Mouse (Mus musculus) central nervous system, embryonic 11.5 days (tissue): ENCODE measurements around the gene Gimap7. TPM values are rescaled to one million over a fixed set of nuclear protein-coding genes. Genes with fewer than 3 reads are reported as not detected.

Source experiments
- polyA plus RNA-seq: library from polyadenylated mRNA; depleted of rRNA; stranded (reverse); fragments of >200 nt; gene quantifications from 2 replicates; pipeline ENCODE4 v1.2.3, GENCODE M21; 2012; rRNA removed

Gimap7 gene
- not detected in 2 replicates for polyA plus RNA-seq

GRCm38 (mm10) chr6:48718455-48718854 lies at the start of gene Gimap7, which contains the start of gene Gm28053:
Gimap7 (plus strand) TSS chr6:48718621.
Gm28053 (plus strand) TSS chr6:48718607.

DNA sequence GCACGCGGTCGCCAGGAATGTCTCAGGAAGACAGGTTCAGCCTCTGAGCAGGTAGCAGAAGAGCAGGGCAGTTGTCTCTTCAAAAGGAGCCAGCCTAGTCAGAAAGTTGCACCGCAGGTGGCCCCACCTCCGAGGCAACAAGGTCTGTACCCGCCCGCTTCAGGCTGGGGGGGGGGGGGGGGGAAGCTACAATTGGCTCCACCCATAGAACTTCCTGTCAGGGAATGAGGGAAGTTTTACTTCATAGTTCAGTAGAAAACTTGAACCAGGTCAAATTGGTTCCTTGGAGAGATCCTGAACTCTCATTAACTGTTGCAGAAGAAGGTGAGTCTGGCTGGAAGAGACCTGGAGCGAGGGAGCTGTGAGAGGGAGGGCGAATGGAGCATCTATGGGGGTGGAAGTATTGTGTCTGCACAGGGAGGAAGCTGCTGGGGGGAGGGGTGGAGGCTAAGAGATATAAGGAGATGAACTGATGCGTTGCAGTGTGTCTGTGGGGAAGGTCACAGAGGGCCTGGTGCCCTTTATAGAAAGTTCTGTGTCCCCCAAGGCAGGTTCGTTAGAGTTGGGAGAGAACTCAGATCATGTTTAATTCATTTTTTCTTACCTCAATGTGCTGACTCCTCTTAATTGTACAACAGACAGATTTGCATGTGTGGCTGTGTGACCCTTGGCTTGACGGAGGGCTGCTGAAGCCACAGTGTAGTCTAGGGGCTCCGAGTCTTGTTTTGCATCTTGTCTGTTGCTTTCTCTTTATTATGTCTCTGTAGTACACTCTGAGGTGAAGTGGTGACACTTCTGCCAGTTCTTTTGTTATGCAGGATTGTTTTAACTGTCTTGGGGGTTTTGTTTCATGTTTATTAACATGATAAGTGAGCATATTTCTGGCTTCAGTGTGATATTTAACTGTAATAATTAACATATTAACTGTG lies 42.2 kb upstream of the Gimap7 start, which contains the start of gene Gimap9:
TSS of gene Gimap9 (plus strand) at position 199 of the 929 bp plus-strand sequence.

GRCm38 (mm10) chr6:48684319-48684718 lies 34.1 kb upstream of the Gimap7 start, which contains the start of gene Gimap4:
Gimap4 (plus strand) TSS chr6:48684549.

DNA sequence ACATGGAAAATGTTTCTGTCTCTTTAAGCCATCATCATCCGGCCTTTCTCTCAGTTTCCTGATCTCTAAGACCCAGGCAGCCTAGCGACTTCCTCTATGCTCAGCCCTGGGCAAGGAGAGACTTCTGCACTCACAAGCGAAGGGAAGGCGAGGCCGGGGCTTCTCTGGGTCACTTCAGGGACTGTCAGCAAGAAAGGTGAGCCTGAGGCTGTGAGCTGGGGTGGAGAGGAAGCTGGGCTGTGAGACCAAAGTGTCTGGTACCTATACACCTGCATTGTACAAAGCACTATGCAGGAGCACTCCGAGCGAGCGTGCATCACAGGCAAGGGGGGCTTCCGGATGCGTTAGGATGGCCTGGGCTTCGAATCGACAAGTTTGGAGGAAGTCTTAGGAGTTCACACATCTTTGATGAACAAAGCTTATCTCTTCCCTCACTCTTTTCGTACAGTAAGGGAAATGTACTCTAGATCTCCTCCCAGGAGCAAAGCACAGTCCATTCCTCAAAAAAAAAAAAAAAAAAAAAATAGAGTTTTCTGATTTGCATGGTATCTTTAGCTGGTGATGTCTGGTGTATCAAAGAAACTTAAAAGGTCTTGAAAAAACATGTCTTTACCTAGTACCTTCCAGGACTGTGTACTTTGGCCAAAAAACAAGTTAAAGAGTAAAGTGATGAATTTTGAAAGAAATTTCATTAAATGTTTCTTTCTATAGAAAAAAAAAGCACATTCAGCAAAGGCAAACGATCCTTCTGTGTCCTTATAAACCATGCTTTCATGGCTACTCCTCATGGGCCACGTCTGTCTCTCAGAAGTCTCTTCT lies 20.7 kb downstream of the Gimap7 start, which contains the start of gene Gimap1:
TSS of gene Gimap1 (plus strand) at position 94 of the 819 bp plus-strand sequence.

DNA sequence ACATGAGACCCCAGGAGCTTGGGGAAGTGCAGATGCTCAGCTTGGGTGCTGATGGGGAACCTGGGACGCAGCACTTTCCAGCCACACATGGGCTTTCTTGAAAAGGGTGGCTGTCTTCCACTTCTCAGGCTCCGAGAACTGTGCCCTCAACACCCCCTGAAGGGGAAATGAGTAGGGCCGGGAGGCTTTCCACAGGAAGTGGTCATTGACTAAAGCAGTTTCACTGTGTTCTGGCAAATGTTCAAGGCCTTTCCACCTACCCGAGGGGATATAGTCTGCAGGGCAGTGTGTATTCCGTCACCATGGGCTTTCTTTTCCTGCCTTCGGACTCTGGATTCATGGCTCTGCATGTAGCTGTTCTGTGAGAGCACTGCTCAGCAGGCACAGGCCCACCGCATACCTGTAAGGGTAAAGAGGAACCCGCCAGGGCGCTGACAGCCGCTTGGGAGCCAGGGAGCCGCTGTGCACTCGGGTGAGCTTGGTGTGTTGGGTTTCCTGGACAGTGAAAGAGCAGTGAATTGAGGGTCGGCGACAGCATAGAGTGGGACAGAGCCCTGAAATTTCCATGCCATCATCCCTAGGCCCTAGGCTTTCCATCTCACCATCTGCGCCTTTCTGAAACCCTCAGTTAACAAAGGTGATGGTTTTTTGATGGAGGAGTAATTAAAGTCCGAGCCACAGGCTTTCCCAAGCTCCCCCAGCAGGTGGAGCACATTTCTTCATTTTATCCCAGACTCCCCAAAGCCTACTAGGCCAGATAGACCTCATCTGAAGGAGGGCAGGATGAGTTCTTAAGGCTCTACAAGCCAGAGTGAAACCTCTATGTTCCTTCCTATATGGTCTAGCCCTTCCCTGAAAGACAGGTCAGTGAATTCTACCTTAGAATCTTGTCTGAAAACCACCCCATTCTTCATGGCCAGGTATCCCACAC lies 27.8 kb downstream of the Gimap7 start, which contains the start of gene Gimap5:
TSS of gene Gimap5 (plus strand) at position 239 of the 931 bp plus-strand sequence.

DNA sequence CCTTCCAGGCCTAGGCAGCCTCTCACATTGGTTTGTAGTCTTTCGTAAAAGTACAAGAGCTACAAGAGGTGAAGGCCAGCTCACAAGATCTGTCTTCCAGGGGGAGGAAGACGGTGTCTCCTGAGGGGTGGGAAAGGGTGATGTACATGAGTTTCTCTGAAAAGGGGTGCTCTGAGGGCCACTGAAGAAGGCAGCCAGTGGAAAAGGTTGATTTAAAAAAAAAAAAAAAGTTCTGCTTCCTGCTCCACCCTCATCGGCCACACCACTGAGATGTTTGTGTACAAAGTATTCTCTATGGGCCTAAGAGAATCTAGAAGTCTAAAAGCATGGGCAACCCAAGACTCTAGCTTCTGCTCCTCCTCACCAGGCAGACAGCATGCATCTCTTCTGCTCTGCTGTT lies 52.3 kb downstream of the Gimap7 start, which contains the start of gene Gimap3:
TSS of gene Gimap3 (minus strand) at position 156 of the 400 bp plus-strand sequence.

Other genes with a start within 250 kb of the Gimap7 start
- gene Atp6v0e2, start 181.0 kb upstream of the Gimap7 start, polyA plus RNA-seq: 42.1 and 44.0 TPM in 2 replicates
- gene Lrrc61, start 163.8 kb upstream of the Gimap7 start, polyA plus RNA-seq: 19.2 and 19.4 TPM in 2 replicates
- gene Rarres2, start 145.8 kb upstream of the Gimap7 start, polyA plus RNA-seq: 2.2 and 5.1 TPM in 2 replicates
- gene Gm45021, start 129.0 kb upstream of the Gimap7 start, polyA plus RNA-seq: not detected in 2 replicates
- 38.4 and 41.8 TPM in 2 replicates for gene Repin1, start 124.7 kb upstream of the Gimap7 start, polyA plus RNA-seq
- gene Gm44965, start 124.7 kb upstream of the Gimap7 start, polyA plus RNA-seq: not detected in 2 replicates
- gene Zfp775, start 116.6 kb upstream of the Gimap7 start, polyA plus RNA-seq: 6.4 and 7.9 TPM in 2 replicates
- 0.78 and 1.4 TPM in 2 replicates for gene AI854703, start 91.9 kb upstream of the Gimap7 start, polyA plus RNA-seq
- 1.2 and 1.7 TPM in 2 replicates for gene Gimap8, start 71.4 kb upstream of the Gimap7 start, polyA plus RNA-seq
- 4.7 and 5.9 TPM in 2 replicates for gene Gimap9, start 42.5 kb upstream of the Gimap7 start, polyA plus RNA-seq
- gene Gimap4, start 34.1 kb upstream of the Gimap7 start, polyA plus RNA-seq: 4.4 and 5.2 TPM in 2 replicates
- 6.3 and 9.2 TPM in 2 replicates for gene Gimap6, start 10.4 kb upstream of the Gimap7 start, polyA plus RNA-seq
- 1.5 and 2.4 TPM in 2 replicates for gene Gm28053, start within 50 bp of the Gimap7 start, polyA plus RNA-seq
- 2.4 TPM in 2 replicates for gene Gimap1, start 20.4 kb downstream of the Gimap7 start, polyA plus RNA-seq
- 0.83 and 1.3 TPM in 2 replicates for gene Gimap5, start 27.6 kb downstream of the Gimap7 start, polyA plus RNA-seq
- 0.06 TPM in 1 of 2 replicates, not detected in the other for gene Gimap3, start 52.2 kb downstream of the Gimap7 start, polyA plus RNA-seq
- 17.0 and 25.2 TPM in 2 replicates for gene Tmem176a, start 122.3 kb downstream of the Gimap7 start, polyA plus RNA-seq
- gene Tmem176b, start 122.9 kb downstream of the Gimap7 start, polyA plus RNA-seq: 47.0 and 85.5 TPM in 2 replicates
- not detected in 2 replicates for gene Aoc1, start 154.3 kb downstream of the Gimap7 start, polyA plus RNA-seq
- gene 1600015I10Rik, start 211.3 kb downstream of the Gimap7 start, polyA plus RNA-seq: not detected in 2 replicates